Mouse (Mus musculus) kidney, adult 18-20 months (tissue): Measurements from ENCODE around the gene Fyb2.
A peak's percentile ranks its signal among the peaks of the same experiment; 100 is the strongest.

Experiments used
- DNase-seq: peaks from one replicate; pipeline ENCODE4 v3.0.0; 2021

The Fyb2 gene

DNA sequence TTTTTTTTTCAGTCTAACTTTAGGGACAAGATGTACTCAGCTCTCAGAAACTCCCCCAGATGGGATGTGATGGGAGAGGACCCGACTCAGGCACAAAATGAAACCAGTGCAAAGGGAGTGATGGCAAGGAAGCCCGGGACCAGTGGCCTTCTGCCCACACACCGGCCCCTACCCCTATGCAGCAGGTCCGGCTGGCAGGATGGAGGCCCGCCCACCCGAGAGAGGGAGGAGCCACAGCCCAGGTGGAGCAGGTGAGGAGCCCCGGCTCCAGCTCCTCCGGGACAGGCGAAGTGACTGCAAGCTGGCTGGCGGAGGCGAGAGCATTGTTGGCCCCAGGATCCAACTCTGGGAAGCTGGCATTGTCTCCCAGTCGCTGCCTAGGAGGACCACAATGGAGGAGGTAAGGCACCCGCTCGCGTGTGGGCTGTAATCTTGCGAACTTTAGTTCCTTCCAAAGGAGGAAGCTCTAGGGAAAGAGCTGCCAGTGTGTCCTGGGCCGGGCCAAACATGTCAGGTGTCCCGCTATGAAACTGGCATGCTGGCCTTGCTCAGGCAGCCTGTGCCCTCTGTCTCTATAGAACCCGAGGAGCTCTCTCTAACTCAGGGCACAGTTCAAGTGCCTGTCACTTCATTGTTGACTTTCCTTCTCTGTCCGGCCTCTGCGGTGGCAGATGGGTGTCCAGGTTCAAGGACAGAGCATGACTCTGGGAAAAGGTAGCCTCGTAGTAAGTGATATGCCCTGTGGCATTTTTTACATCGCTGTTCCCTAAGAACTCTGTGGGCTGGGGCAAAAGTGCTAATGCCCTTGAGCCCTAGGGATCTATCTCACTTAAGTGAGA lies at the start of gene Fyb2:
Fyb2 (plus strand) TSS at position 166 of the 839 bp plus-strand sequence.
- DNase-seq = peak; percentile 48

DNA sequence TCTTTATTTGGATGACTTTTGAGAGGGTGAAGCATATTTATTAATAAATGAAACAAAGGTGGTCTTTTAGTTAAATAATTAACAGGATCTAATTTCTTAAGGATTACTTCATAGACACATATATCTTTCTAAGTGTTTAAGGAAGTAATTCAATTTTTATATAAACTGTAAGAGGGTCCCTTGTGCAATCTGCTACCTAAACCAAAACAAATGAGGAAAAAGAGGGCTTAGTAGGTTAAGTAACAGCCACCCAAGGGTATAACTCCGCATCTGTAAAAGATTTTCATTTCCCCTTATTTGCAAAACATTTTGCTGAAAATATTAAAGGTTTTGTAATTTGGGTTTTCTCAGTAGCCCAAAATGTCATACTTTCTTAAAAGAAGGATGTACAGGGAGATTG lies 48.9 kb upstream of the Fyb2 start:
- no peak for DNase-seq

DNA sequence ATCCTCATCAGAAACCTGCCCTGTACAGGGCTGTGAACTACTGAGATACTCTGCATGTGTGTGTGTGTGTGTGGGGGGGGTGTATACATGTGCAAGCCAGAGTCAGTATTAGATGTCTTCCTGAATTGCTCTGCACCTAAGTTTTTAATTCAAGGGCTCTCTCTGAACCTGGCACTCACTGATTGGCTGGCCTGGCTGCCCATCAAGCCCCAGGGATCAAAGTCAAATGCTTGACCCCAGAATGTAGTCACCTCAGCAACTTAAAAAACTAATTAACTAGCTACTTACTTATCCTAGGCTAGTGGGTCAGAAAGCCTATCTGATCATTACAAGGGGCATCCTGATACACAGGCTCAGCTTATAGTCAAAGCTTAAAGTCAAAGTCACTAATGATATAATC lies 43.7 kb upstream of the Fyb2 start:
- DNase-seq = peak; percentile 78

DNA sequence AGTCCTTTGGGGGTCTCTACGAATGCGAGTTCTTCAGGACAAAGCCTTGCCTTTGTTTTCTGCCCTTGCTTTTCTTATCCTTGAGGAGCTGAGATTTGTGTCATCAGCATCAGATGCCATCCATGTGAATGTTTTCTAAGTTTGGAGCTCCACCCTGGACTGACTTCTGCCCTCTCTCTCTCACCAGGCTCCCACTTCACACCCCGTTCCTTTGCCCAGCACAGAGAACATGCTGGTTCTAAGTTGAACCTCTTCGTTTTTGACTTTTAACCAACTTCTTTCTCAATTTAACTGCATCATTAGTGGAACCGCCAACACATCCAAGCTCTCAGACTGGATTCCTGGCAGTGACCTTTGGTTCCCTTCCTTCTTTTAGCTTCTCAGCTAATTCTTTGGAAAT lies 43.1 kb upstream of the Fyb2 start:
- no peak for DNase-seq

DNA sequence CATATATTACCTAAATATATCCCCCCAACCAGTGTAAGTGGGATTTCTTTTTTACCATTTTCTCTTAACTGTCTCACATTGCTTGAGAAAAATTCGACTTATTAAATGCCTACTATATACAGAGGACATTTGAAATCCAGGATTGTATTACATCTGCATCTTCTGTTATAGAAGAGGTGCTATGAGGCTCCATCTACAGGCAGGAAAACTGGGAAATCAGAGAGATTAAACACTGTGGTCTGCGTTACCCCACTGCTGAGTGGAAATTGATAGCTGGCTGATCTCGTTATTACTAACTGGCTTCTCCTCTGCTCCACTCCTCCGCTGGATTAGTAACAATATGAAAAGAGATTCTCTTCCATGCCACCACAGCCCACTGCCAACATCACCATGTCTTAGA lies 37.4 kb upstream of the Fyb2 start:
- no peak for DNase-seq

DNA sequence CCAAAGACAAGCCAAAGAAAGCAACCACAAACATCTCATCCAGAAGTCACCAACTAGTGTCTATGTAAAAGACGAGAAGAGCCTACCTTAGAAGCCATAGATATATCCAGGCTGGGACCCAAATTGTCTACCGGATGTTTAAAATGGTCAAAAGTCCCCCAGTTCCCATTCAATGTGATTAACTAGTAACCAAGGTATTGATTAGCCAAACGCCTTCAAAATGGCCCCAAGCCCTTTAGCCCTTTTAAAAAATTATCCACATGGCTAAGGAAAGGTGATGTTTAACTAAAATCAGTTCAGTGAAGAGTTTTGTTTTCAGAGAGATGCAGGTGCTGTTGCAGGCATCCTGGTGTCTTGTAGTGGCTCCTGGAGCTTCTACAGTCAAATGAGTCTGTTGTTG lies 36.9 kb upstream of the Fyb2 start, which contains the start of gene C8a:
C8a (minus strand) TSS at position 76 of the 400 bp plus-strand sequence.
- DNase-seq = no peak

DNA sequence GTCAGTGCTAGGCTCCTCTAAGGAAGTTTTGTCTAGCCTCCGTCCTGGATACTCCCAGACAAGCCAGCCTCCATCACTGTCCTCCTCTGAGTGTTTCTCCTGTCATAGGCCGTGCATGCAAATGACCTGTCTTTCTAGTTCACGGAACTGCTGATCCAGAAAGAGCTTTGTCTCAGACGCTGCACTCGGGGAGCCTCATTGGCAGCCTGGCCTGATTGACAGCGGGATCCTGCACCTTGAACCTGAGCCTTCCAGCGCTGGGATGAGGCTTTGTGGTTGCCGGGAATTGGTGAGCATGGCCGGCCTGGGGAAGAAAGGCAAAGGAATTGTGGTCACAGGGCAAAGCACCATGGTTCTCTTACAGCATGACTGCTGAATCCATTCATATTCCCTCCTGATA lies 25.8 kb upstream of the Fyb2 start:
- DNase-seq = peak; percentile 38

DNA sequence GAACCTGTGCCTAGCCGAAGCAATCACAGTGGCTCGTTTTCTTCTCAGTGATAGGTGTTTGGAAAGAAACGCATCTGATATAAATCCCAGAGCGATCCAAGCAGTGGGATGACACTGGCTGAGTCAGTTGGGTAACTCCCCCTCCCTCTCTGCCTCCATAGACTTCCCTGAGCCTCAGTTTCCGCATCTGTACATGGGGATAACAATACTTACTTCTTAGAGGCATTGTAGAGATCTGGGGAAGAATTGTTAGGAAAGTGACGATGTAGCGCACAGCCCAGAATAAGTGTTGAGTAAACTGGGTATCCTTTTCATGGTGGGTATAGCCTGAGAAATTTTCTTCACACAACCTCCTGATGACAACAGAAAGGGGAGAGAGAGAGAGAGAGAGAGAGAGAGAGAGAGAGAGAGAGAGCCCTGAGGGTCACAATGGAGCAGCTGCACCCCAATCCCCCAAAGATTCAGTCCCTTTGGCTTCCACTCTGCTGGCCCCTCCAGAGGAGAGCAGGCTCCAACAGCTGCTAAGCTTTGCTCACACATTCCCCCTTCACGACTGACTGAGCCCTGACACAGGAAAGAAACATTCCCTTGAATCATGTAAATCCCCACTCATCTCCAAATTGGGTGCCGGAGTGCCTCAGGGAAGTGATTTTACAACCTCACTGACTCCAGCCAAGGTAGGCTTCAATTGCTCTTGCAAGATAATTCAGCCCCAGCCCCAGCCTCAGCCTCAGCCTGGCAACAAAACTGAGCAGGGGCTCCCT lies 24.6 kb upstream of the Fyb2 start:
- no peak for DNase-seq

DNA sequence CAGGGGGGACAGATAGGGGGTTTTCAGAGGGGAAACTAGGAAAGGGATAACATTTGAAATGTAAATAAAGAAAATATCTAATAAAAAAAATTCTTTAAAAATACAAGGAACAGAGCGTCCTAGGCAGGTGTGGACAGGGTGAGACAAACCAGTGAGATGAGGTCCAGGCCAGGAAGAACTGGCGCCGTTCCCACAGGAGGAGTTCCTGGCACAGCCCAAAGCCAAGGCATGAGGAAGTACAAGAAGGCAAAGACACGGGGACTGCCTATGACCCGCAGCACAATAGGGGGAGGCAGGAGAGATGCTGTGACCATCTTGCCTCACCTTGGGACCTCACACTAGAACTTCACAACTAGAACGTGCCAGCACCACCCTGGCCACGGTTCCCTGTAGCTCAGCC lies 21.5 kb upstream of the Fyb2 start:
- peak; percentile 57 for DNase-seq

DNA sequence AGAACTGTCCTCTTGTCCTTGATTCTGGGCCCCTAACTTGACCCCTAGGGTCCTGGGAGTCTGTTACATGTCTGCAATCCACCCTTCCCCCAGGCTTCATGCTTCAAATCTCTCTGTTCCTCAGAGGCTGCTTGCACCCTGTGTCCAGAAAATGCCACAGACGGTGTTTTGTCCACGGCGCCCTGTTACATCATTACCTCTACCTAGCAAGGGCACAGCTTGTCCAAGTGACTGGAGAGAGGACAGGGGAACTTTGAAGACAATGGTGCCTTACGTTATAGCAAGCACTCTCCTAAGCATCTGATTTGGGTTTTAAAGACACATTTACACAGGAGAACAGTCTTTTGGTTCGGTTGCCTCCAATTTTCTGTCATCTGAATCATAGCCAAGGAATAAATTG lies 19.7 kb upstream of the Fyb2 start:
- DNase-seq = no peak

DNA sequence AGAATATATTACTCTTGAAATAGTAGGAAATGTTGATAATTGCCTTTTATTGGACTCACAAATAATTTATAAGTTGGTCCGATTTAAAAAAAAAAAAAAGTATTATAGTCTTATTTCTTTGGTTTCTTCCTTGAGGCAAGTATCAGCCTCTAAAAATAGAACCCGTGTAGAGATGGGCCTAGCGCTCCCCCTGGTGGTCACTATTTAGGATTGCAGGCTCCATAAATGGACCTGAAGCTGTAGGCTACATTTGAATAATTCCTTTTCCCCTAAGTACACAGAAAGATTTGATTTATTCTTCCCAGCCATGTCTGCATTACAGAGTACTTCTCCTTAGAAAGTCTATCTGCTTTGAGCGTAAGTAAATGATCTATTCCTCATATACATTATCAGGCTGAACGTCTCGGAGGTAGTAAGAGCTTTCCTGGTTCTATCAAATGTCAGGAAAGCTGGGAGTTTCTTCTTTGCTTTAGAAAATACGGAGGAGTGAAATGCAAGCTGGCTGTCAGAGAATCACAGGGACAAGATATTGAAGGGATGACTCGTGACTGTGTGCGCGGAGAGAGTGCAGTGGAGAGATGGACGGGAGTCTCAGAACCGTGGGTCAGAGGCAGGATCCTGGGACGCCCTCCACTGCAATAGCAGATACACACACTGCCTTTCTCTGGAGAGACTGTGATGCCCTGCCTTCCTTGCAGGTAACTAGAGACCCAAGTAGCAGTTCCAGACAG lies 19.1 kb upstream of the Fyb2 start:
- DNase-seq = peak; percentile 45

DNA sequence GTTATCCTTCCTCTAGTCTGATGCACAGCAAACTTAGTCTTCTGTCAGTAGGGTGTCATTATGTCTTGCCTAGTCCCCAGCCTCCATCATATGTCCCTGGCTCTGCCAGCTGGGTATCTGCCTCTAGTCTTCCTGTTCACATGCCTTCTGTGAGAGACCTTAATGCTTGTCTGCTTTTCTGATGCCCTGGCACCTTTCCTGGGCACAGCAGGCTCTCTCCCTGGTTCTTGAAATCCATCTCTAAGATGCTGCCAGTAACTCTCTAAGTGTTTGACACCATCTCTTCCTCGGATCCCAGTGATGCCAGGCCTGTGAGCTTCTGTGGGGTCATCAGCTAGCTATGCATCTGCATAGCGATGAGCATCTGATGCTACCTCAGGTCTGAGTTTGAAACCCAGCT lies 10.4 kb upstream of the Fyb2 start:
- no peak for DNase-seq

DNA sequence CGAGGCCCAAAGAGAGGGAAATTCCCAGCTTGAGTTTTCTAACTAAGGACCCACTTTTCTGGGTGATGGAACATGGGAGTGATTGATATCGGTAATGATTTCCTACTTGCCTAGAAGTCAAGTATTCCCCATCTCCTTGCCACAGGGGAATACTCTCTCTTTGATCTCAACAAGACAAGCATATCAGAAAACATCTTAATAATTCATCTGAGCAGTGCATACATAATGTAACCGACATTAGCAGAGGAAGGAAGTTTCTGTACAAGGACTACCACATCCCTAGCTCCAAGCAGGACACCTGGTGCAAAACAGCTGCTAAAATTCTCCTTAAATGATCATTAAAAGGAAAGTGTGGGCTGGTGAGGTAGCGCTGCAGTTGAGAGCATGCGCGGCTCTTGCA lies 8.2 kb upstream of the Fyb2 start:
- no peak for DNase-seq

DNA sequence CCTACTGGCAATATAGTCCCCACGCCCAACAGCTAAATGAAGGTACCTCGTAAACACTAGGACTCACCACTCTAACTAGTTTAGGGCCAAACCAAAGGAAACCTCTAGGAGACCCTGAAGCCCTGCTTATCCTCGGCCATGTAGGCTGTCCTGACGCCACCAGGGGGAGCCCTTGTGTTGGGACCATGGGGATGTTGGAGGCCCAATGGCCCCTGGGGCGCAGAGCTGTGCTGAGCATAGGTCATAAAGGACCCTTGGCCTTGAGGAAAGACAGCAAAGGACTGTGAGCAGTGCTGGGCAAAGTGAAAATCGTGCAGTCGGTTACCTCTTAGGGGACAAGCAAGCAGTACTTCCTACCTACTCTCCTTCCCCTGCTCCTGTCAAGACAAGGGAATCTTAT lies 1.6 kb upstream of the Fyb2 start:
- peak; percentile 85 for DNase-seq

DNA sequence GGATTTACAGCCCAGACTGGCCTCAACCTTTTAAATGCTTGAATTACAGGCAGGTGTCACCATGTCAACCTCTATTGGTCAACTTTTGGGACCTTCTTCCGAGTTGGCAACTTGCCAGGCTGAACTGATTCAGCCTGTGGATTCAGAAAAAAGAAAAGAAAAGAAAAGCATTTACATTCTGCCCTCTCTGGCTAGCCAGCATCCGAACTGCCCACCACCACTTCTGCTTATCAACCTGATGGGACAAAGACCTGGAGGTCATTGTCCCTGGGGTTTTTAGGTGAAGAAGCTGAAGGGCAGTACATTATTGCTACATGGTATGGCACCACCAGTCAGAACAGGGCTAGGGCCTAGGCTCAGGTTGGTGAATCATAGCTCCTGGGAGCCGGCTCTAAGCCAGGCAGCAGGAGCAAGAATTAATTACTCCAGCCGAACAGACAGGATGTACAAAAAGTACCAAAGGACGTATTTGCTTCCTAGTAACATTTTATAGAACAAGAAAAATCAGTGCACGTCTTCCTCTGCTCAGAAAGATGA lies 1.5 kb downstream of the Fyb2 start:
- no peak for DNase-seq

DNA sequence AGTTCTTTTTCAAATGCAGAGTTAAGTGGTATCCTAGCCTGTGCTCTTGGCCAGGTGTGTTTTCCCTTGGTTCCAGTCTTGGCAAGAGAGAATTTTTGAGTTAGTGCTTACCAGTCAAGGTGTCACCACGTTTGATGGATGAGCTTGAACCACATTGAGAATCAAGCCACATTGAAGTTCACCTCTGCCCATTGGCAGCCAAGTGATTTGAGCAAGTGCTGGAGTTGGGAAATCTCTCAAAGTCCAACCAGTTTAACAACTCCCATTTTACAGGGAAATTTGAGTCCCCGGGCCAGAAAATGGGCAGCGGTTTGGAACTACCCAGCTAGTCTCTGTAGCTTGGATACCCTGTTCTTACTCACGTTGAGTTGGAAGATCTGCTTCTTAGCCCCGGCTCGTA lies 4.8 kb downstream of the Fyb2 start:
- peak; percentile 9 for DNase-seq

DNA sequence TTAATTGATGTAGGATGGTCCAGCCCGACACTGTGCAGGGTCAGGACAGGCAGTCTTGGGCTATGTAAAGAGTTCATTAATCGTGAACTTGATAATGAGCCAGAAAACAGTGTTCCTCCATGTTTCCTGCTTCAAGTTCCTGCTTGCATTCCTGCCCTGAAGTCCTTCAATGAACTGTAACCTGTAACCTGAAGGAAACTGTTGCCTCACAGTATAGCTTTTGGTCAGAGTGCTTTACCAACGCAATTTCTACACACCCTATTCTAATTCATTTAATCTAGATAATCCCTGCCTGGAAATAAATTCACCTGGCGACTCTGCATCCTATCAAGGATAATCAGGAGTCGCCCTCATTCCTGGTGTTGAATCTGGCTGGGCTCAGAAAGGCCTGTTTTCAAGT lies 12.1 kb downstream of the Fyb2 start:
- no peak for DNase-seq

DNA sequence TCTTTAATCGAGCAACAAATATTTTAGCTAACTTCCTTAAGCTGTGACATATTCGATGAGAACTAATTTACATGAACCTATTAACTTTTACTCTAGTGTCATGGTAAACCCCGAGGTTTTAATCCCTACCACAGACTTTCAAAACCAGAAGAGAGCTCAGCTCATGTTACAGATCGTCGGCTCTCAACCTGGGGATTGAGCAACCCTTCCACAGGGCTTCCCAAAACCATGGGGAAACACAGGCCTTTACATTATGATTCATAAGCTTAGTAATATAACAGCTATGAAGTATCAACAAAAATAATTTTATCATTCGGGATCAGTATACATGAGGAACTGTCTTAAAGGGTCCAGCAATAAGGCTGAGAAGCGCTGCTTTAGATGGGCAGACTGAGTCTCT lies 15.9 kb downstream of the Fyb2 start:
- DNase-seq = no peak

DNA sequence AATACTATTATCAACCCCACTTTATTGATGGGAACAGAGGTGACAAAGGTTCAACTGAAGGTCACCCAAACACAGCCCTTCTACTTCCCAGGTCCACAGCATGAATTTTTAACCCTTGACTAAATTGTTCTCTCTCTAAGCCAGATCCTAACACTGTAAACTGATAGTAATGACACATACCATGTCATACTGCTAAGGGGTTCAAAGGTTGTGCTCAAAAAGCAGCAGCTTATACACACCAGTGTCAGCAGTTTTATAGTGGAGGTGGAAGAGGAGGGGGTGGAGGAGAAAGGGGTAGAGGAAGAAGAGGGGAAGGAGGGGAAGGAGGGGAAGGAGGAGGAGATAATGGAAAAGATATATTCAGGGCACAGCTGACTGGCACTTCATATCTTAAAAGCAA lies 20.4 kb downstream of the Fyb2 start:
- DNase-seq = no peak

DNA sequence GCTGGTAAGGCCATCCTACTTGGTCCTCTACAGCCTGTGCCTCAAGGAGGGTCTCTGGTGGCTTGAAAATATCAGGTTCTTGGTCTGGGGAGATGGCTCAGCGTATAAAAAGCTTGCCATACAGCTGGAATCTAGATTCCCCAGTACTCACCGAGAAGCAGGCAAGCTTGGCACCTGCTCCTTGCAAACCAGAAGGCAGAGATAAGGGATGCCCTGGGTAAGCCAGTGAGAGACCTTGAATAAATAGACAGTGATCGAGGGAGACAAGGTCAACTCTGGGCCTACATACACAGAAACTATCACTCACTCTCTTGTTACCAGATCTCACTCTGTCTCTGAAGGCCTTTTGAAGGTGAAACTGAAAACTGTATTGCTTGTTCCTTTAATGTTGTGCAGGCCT lies 21.7 kb downstream of the Fyb2 start:
- DNase-seq = no peak

DNA sequence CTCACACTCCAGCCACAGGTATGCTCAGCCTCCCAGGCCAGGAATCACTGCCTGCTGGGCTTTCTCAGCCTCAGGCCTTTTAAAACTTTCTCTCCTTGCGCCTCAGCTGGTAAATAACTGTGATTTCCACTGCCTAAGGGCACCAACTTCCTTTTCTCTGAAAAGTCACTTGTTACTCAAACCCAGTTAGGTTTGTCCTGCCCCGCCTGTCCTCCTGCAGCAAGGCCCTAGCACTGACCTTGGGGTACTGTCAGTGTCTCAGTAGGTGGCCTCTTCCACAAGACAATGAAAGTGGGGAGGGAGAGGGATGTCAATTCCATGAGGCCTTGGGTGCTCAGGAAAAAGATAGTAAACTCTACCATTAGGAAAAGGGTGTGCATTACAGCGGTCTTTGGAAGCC lies 22.2 kb downstream of the Fyb2 start:
- DNase-seq = no peak

DNA sequence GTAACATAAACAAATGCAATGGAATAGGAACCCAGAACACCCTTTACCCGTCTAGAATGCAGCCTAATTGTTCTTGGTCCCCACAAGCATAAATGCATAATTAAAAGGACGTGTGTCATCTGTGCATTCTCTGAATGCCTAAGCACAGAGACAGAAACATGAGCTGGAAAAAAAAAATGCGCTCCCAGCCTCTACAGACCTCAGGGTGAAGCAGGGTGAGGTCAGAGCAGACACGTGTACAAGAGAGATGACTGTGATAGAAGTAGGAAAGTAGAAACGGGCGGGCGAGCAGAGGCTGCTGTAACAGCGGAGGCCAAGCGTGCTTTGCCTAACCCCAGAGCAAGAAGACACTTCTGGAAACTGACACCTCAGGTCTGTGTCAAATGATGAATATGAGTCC lies 22.8 kb downstream of the Fyb2 start:
- DNase-seq = no peak

DNA sequence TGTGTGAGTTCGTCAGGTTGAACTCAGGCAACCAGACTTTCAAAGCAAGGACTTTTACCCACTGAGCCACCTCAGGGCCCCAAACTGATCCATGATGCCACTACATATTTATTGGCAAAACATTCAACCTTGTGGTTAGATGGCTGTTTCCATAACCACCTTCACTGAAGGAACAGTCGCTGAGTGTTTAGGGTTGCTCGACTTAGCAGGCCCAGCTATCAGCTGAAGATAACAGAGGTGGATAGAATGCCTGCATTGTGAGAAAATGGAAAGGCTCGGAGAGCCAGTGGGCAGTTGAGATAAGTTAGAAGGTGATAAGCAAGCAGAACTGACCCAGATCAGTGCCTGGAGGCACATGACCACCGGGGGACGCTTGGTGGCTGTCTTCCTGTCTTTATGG lies 26.3 kb downstream of the Fyb2 start:
- DNase-seq = no peak
